Mouse (Mus musculus) liver, postnatal 0 days (tissue): ENCODE measurements around the gene Max.

Experiments
- CTCF ChIP-seq: sonication (generic); IDR thresholded peaks from 2 replicates; pipeline ENCODE4 v1.5.1; 2016; ENCODE audit warnings: antibody characterized with exemption, low read depth
- EP300 ChIP-seq: IDR thresholded peaks from 2 replicates; pipeline ENCODE4 v1.6.1; 2016; ENCODE audit warnings: antibody characterized with exemption, low read depth, mild to moderate bottlenecking

GRCm38 (mm10) chr12:76906278-76906677 lies 55.7 kb downstream of the Max start:
- TF ChIP-seq EP300 (peak; percentile 69), CTCF (no peak)
